Mouse (Mus musculus): Measurements from ENCODE around the gene P2ry13. TPM values are rescaled to one million over a fixed set of nuclear protein-coding genes. Genes with fewer than 3 reads are reported as not detected.

Gene P2ry13
- total RNA-seq, 2 experiments from 2014 or later = 0.59 to 1.1 TPM

DNA sequence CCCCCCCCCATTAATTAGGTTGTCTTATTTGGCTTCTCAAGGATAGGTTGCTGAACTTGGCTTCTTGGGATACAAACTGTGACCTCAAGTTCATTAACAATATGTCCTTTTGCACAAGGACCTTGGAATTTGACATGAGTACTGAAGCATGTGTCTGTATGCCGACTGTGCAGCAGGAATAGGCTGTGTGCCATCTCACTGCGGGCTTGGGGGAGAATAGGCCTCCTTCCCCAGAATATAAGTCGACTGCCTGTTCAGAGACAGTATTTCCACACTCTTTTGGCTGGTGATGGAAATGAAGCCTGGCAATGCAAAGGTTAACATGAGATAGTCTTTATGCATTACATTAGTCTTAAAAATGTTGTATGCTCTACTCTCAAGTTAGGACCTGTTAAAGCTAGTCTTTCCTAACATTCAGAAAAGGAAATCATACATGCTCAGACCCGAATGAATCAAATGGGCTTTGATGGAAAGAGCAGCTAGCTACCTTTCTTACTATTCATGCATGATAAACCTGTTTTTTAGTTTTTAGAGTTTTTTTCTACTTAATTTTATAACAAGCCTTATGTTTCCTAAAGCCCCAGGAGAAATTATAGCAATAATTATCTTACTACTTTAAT is 13.2 kb downstream of the P2ry13 start:
- DNase-seq = no peak

GRCm38 (mm10) chr3:59194938-59195337 is 15.7 kb downstream of the P2ry13 start, which contains the start of gene Gpr87:
Gpr87 (minus strand) TSS chr3:59195104.
- DNase-seq = no peak

- no peak for DNase-seq
These were observed 16.6 kb downstream of the P2ry13 start for GRCm38 (mm10) chr3:59194099-59194498.

DNA sequence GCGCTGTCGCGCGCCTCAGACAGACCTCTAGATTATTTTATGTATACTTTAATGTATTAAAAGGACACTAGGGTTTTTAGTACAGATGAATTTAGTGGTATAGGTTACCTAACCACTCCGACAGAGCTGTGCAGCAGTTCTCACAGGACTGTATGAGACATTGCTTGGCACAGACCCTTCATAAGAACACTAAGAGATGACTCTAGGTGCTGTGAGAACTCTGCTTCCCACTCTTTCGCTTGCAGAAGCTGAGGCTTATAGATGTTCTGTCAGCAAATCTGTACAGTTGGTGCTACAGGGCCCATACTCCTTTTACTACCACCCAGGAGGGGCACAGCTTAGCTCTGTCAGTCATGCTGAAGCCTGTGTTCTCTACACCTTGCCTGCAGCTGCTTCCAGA is 19.0 kb downstream of the P2ry13 start:
- no peak for DNase-seq

- no peak for DNase-seq
These were observed 23.3 kb downstream of the P2ry13 start for GRCm38 (mm10) chr3:59187336-59187735.

DNA sequence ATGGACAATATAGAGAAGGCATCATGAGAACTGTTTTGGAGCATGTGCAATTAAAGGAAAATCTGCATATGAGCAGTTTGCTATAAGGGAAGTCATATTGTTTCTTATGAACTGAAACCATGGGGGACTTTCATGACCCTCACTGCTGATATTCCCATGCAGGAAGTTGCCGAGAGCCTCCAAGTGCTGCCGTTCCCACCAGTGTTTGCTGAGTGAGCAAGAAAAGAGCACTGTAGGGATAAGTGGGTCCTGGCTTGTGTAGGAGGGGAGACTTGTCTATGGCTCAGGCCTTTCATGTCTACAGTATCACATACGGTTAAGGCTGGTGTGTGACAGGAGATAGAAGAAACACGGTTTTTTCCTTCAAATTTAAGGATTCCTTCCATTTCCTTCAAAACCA is 25.0 kb downstream of the P2ry13 start:
- DNase-seq = no peak

GRCm38 (mm10) chr3:59182129-59182528 is 28.6 kb downstream of the P2ry13 start:
- no peak for DNase-seq

DNA sequence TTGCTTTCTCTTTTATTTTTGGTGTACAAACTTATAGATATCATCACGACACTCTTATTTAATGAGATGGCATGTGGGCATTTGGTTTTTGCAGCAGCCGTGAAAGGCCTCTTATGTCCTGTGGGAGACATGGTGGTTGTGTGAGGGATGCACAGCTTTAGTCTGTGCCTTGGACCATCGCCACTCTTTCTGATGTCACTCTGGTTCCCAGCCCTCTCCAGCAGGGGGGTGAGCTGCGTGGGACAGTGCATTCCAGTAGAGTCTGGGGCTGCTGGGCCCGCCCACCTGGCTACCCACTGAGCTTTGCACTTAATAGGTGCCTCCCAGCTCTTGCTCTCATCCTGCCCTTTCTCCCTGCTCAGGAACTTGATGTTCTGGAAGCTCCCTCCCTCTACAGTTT is 29.5 kb downstream of the P2ry13 start:
- no peak for DNase-seq

- no peak for DNase-seq
These were observed 33.8 kb downstream of the P2ry13 start for GRCm38 (mm10) chr3:59176871-59177270.

- peak; percentile 16 for DNase-seq
These were observed 35.4 kb downstream of the P2ry13 start for GRCm38 (mm10) chr3:59175234-59175633.

DNA sequence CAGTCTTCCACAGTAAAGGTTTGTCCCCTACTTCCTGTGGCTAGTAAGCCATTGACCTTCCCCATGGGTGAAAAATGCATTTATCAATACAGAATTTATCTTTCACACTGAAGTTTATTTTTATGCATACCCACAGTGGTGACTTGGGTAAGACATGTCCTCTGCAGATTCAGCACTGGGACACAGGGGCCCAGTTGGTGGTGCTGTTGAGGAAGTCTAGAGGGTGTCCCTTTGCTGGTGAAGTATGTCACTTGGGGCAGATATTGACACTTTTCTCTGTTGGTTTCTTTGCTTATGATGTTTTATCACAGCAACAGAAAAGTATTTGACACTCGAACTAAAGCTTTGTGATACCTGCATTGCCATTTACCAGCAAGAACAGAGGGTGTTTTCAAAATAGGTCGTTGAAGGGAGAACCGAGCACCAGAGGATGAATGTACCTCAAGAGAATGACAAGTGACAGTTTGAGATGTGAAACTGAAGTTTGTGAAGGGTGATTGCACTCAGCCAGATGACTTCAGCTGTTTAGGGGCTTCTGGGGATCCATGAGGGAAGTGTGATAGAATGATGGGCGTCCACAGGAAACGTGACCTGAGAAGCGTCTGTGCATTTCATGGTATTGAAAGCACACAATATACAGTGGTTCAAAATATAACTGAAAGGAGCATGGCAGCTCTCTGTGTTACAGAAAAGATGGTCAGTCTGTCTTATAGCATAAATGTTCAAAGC is 36.1 kb downstream of the P2ry13 start:
- no peak for DNase-seq

DNA sequence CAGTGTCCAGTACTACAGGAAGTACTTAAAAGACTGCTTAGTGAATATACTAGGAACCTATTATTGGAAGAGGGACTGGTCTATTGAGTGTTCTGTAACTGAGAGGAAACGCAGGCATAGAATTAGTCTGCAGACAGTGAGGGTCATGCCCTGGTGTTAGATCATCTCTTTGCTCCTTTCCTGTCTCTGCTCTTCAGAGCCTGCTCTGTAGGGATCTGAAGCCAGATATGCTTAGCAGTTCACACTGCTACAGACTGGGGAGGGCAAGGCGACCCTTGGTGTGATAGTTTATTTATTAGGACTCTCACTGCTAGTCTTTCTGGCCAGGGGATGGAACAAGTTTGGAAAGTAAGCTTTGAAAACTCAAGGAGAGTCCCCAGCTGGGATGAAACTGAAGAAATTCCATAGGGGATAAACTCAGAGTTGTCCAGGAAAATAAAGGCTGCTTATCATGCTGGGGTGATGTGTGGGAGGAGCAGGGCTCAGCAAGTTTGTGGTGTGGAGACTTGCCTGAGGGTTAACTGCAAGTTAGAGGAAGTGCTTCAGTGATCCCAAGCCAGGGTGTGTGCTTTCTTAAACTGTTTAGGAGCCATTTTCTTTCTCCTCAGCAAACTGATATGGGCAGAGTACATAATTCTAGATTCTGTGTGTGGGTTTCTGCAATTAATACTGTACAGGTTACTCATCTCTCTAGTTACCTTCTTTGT is 40.6 kb downstream of the P2ry13 start:
- DNase-seq = no peak

GRCm38 (mm10) chr3:59169215-59169614 is 41.5 kb downstream of the P2ry13 start:
- DNase-seq = no peak

GRCm38 (mm10) chr3:59168476-59168875 is 42.2 kb downstream of the P2ry13 start:
- no peak for DNase-seq

DNA sequence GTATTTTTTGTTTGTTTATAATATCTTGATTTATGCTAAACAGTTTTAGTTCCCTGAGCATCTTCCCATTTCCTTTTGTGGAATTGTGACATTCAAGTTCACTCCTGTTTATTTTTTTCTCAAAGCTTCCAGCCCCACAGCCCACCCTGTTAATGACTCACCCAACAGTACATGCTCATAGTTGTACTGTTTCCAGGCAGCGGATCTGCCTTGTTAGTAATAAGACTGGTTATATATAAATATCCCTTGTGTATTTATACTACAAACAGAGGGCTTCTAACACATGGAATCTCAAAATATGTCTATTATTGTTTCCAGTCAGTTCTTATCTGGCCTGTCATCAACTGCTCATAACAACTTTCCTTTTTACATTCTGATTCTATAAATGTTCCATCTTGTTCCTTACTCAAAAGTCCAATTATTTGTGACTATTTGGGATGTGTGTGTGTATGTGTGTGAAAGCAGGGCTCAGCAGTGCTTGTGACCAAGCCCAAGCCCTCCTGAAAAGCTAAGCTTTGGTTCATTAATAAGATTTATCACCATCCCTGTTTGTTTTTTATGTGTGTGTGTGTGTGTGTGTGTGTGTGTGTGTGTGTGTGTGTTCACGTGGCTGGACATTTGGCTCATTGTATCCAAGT is 43.1 kb downstream of the P2ry13 start:
- no peak for DNase-seq

DNA sequence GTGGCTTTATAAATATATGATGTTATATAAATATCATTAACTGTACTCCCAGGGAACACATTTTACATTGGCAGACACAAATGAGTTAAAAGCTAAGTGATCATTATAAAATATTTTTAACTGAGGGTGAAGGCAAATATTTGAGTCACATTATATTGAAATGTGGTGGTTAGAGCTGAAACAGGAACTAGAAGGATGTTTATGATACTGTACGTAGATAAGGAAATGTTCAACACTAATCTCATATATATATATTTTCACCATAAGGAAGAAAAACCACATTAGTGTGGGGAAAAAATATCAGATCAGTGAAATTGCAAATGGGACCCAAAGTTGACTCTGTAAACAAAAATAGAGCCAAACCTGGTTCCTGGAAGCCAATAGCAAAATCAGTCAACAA is 50.2 kb downstream of the P2ry13 start:
- DNase-seq = no peak

Other genes with a start within 250 kb of the P2ry13 start
- 1 to 10 TPM; 2.7 to 3.0 TPM for gene Med12l, start 205.1 kb downstream of the P2ry13 start, total RNA-seq (2021)
- gene Gpr171, start 109.1 kb downstream of the P2ry13 start, total RNA-seq (2021) = under 1 TPM in 1 of 2 experiments, not detected in 1; 0.09 TPM
- gene P2ry14, start 57.3 kb downstream of the P2ry13 start, total RNA-seq (2021) = 1 to 10 TPM; 2.5 TPM
- not detected for gene Gpr87, start 15.8 kb downstream of the P2ry13 start, total RNA-seq (2021)
- 1 to 10 TPM; 2.4 to 2.9 TPM for gene P2ry12, start 52.0 kb upstream of the P2ry13 start, total RNA-seq (2021)
- 10 to 100 TPM; 29.3 to 40.9 TPM for gene Igsf10, start 133.5 kb upstream of the P2ry13 start, total RNA-seq (2021)